Mouse (Mus musculus): ENCODE data around the gene Thoc7. TPM values are rescaled to one million over a fixed set of nuclear protein-coding genes. Genes with fewer than 3 reads are reported as not detected.

The Thoc7 gene
- polyA plus RNA-seq, 2 experiments: 45.1 to 93.6 TPM

DNA sequence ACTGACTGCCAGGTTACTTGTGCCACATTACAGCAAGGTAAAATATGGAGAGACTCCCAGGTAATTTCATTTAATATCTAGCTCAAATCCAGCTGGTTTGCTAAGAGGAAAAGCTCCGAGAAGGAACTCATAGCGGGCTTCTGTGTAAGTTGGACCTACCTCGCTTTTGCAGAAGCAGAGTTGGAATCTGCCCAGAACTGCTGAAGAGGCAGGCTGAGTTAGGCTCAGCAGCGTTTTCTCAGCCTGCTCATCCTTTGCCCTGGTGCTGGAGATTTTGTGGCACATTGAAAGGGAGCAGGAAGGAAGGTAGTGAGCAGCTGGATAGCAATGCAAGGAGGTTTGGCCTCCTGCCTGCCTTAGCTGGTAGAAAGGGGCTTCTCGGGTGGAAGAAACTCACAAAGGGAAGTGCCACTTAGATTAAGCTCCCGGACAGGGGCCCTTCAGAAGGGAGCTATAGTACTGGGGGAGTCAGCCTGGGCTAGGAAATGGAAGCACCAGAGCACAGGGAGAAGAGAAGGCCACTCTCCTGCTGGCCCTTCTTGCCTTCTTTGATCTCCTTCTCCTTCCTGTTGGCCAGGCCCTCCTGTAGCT lies 10.1 kb upstream of the Thoc7 start:
- Histone ChIP-seq H3K4me2 (ENCODE audit: low read depth) (no peak overlapping the region), H3K9ac (replicated peaks) (no peak overlapping the region), H3K4me1 (replicated peaks; ENCODE audit: control insufficient read depth in 2 of 2, insufficient read depth in 2 of 2, low read length in 1 of 2) (peaks cover 0 to 6% of the 10 kb centered on the region in 2 experiments; a peak in 2 of 4 replicates), H3K36me3 (replicated peaks; ENCODE audit: control insufficient read depth, insufficient read depth, low read depth) (no peaks in the 10 kb centered on the region), H3K9me3 (ENCODE audit: control insufficient read depth, low read length) (no peaks in the 10 kb centered on the region), H3K27ac (no peak overlapping the region), H3K27me3 (ENCODE audit: control insufficient read depth, insufficient read depth, low read length) (no peaks in the 10 kb centered on the region), H3K4me3 (ENCODE audit: insufficient read depth in 1 of 2, low read depth in 2 of 2, low read length in 2 of 2) (no peak overlapping the region)
- 29% methylated on average over 6 of the region's 6 CpGs for WGBS (ENCODE audit: insufficient replicate concordance)
- no peak for DNase-seq (ENCODE audit: low read depth in 3 of 3, low spot score in 3 of 3)
- TF ChIP-seq CTCF (IDR thresholded peaks at IDR 0.05; ENCODE audit: low read depth): no peak
- TF ChIP-seq EP300 (IDR thresholded peaks at IDR 0.05; ENCODE audit: low read depth): no peak
- no peak for ATAC-seq (ENCODE audit: insufficient read depth)

GRCm38 (mm10) chr14:13970513-13970912 lies 8.9 kb upstream of the Thoc7 start:
- DNase-seq (ENCODE audit: low read depth in 3 of 3, low spot score in 3 of 3): no peak
- WGBS (ENCODE audit: insufficient replicate concordance): 69% methylated on average over 3 of the region's 3 CpGs
- TF ChIP-seq EP300 (IDR thresholded peaks at IDR 0.05; ENCODE audit: low read depth): no peak
- no peak for TF ChIP-seq CTCF (IDR thresholded peaks at IDR 0.05; ENCODE audit: low read depth)
- H3K9me3 ChIP-seq (ENCODE audit: control insufficient read depth, low read length): no peaks in the 10 kb centered on the region
- no peak overlapping the region for H3K4me2 ChIP-seq (ENCODE audit: low read depth)
- H3K4me3 ChIP-seq (ENCODE audit: insufficient read depth in 1 of 2, low read depth in 2 of 2, low read length in 2 of 2): no peak overlapping the region
- no peak for ATAC-seq (ENCODE audit: insufficient read depth)
- H3K27ac ChIP-seq: no peak overlapping the region
- no peaks in the 10 kb centered on the region for H3K36me3 ChIP-seq (replicated peaks; ENCODE audit: control insufficient read depth, insufficient read depth, low read depth)
- no peaks in the 10 kb centered on the region for H3K27me3 ChIP-seq (ENCODE audit: control insufficient read depth, insufficient read depth, low read length)
- no peak overlapping the region for H3K9ac ChIP-seq (replicated peaks)
- peaks cover 0 to 6% of the 10 kb centered on the region in 2 experiments; a peak in 2 of 4 replicates for H3K4me1 ChIP-seq (replicated peaks; ENCODE audit: control insufficient read depth in 2 of 2, insufficient read depth in 2 of 2, low read length in 1 of 2)

DNA sequence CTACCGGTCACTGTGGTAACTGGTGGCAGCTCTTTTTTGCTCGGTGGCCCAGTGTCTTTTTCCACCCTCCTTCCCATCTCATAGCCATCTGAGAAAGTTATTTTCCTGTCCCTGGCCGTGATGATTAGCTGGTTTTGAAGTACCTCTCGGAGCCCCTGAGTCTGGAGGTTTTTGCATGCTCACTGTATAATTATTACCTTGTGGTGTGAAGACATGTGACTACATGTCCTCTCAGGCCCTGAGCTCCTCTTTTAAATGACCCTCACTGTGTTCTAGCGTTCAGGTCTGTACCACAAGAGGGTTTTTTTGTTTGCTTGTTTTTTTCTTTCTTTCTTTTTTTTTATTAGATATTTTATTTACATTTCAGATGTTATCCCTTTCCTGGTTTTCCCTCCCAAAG lies 6.8 kb upstream of the Thoc7 start:
- no peak overlapping the region for H3K4me3 ChIP-seq (ENCODE audit: insufficient read depth in 1 of 2, low read depth in 2 of 2, low read length in 2 of 2)
- no peaks in the 10 kb centered on the region for H3K36me3 ChIP-seq (replicated peaks; ENCODE audit: control insufficient read depth, insufficient read depth, low read depth)
- no peak overlapping the region for H3K9ac ChIP-seq (replicated peaks)
- no peak for TF ChIP-seq CTCF (IDR thresholded peaks at IDR 0.05; ENCODE audit: low read depth)
- no peak for TF ChIP-seq EP300 (IDR thresholded peaks at IDR 0.05; ENCODE audit: low read depth)
- H3K4me2 ChIP-seq (ENCODE audit: low read depth): no peak overlapping the region
- DNase-seq (ENCODE audit: low read depth in 3 of 3, low spot score in 3 of 3): no peak
- H3K27ac ChIP-seq: no peak overlapping the region
- no peaks in the 10 kb centered on the region for H3K9me3 ChIP-seq (ENCODE audit: control insufficient read depth, low read length)
- 64% methylated on average over 5 of the region's 5 CpGs for WGBS (ENCODE audit: insufficient replicate concordance)
- H3K27me3 ChIP-seq (ENCODE audit: control insufficient read depth, insufficient read depth, low read length): no peaks in the 10 kb centered on the region
- H3K4me1 ChIP-seq (replicated peaks; ENCODE audit: control insufficient read depth in 2 of 2, insufficient read depth in 2 of 2, low read length in 1 of 2): peaks cover 0 to 6% of the 10 kb centered on the region in 2 experiments; a peak in 2 of 4 replicates
- no peak for ATAC-seq (ENCODE audit: insufficient read depth)

GRCm38 (mm10) chr14:13967607-13968006 lies 6.0 kb upstream of the Thoc7 start:
- Histone ChIP-seq H3K27ac (no peak overlapping the region), H3K4me2 (ENCODE audit: low read depth) (no peak overlapping the region), H3K36me3 (replicated peaks; ENCODE audit: control insufficient read depth, insufficient read depth, low read depth) (no peaks in the 10 kb centered on the region), H3K9ac (replicated peaks) (no peak overlapping the region), H3K9me3 (ENCODE audit: control insufficient read depth, low read length) (no peaks in the 10 kb centered on the region), H3K4me1 (replicated peaks; ENCODE audit: control insufficient read depth in 2 of 2, insufficient read depth in 2 of 2, low read length in 1 of 2) (peaks cover 0 to 6% of the 10 kb centered on the region in 2 experiments; a peak in 2 of 4 replicates), H3K27me3 (ENCODE audit: control insufficient read depth, insufficient read depth, low read length) (no peaks in the 10 kb centered on the region), H3K4me3 (ENCODE audit: insufficient read depth in 1 of 2, low read depth in 2 of 2, low read length in 2 of 2) (no peak overlapping the region)
- DNase-seq (ENCODE audit: low read depth in 3 of 3, low spot score in 3 of 3) (no peak), ATAC-seq (ENCODE audit: insufficient read depth) (no peak)
- TF ChIP-seq EP300 (IDR thresholded peaks at IDR 0.05; ENCODE audit: low read depth): no peak
- 0 out of 2 replicates have a peak, but pooled peaks have one; percentile 7 for TF ChIP-seq CTCF (IDR thresholded peaks at IDR 0.05; ENCODE audit: low read depth)
- 19% methylated on average over 1 of the region's 1 CpGs for WGBS (ENCODE audit: insufficient replicate concordance)

- no peak for TF ChIP-seq EP300 (IDR thresholded peaks at IDR 0.05; ENCODE audit: low read depth)
- TF ChIP-seq CTCF (IDR thresholded peaks at IDR 0.05; ENCODE audit: low read depth): no peak
- Histone ChIP-seq H3K4me3 (ENCODE audit: insufficient read depth in 1 of 2, low read depth in 2 of 2, low read length in 2 of 2) (no peak overlapping the region), H3K36me3 (replicated peaks; ENCODE audit: control insufficient read depth, insufficient read depth, low read depth) (no peaks in the 10 kb centered on the region), H3K4me1 (replicated peaks; ENCODE audit: control insufficient read depth in 2 of 2, insufficient read depth in 2 of 2, low read length in 1 of 2) (peaks cover 0 to 5% of the 10 kb centered on the region in 2 experiments; a peak in 1 of 4 replicates), H3K9me3 (ENCODE audit: control insufficient read depth, low read length) (no peaks in the 10 kb centered on the region), H3K4me2 (ENCODE audit: low read depth) (no peak overlapping the region), H3K27me3 (ENCODE audit: control insufficient read depth, insufficient read depth, low read length) (no peaks in the 10 kb centered on the region), H3K27ac (no peak overlapping the region), H3K9ac (replicated peaks) (no peak overlapping the region)
- ATAC-seq (ENCODE audit: insufficient read depth) (no peak), DNase-seq (ENCODE audit: low read depth in 3 of 3, low spot score in 3 of 3) (no peak)
- 46% methylated on average over 1 of the region's 1 CpGs for WGBS (ENCODE audit: insufficient replicate concordance)
Measured at GRCm38 (mm10) chr14:13963527-13963926, 1.9 kb upstream of the Thoc7 start.
